Mouse (Mus musculus): ENCODE measurements at regions not wholly inside any gene's neighbourhood (a gene's known extent, or its start where the extent isn't known, plus 50 kb on each side); places are given as distances from the start of the nearest gene placed in this dataset.

DNA sequence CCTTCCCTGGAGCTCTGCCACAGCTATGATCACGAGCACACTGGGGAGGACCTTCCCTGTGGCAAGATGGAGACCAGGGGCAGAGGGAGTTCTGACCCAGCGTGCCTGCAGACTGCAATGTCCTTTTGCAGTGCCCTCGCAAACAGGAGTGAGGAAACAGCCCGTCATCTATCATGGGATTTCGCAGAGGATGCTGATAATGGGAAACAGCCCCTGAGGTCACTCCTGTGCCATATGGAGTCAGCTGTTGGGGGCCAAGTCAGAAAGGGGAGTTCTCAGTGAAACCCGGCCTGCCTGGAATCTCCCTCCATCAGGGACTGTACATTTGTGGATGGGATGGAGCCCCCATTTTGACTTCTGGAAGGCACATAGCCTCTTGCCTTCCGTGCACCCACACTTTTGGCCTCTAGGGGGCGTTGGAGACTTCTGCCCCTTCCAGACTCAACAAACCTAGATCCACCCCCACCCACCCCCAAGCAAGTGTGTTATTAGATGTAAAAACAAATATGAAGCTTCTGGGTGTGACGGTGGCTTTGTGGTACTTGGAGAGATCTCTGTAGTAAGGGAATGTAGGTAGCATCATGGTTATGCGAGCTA lies 98.1 kb downstream of the Kdr start:
- no peak for DNase-seq (ENCODE audit: low read depth, low spot score)

DNA sequence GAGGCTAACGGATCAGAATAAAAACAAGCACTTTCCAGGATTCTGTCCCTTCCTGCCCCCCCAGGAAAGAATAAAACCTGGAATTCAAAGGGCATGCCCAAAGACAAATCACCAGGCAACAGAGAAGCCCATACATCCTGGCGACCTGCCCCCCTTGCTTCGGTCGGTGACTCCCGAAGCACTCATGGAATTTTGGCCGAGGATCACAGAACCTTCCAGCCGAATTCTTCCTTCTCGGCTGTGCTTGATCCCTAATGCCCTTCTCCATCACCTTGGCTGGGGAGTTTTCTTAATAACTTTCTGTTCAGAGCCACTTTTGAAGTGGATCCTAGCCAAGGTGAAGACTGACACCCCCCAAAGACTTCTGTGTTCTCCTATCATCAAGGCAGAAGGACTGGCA lies 99.9 kb downstream of the Kdr start:
- no peak for DNase-seq (ENCODE audit: low read depth, low spot score)

DNA sequence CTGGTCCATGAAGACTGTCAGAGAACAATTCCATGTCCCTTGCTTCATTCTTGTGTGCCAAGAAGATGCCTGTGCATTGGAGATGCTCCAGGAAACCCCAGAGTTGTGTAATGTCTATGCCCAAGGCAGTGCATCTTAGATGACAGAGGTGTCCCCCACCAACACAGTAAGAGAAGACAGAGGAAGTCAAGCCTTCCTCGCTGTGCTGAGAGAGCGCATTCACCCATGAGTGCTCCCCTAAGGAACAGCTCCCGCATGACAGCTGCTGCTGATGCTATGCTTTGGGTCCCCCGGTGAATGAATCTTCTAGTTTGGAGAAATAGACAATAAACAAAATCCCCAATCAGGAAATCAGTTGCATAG lies 100.7 kb downstream of the Kdr start:
- DNase-seq (ENCODE audit: low read depth, low spot score): no peak

DNA sequence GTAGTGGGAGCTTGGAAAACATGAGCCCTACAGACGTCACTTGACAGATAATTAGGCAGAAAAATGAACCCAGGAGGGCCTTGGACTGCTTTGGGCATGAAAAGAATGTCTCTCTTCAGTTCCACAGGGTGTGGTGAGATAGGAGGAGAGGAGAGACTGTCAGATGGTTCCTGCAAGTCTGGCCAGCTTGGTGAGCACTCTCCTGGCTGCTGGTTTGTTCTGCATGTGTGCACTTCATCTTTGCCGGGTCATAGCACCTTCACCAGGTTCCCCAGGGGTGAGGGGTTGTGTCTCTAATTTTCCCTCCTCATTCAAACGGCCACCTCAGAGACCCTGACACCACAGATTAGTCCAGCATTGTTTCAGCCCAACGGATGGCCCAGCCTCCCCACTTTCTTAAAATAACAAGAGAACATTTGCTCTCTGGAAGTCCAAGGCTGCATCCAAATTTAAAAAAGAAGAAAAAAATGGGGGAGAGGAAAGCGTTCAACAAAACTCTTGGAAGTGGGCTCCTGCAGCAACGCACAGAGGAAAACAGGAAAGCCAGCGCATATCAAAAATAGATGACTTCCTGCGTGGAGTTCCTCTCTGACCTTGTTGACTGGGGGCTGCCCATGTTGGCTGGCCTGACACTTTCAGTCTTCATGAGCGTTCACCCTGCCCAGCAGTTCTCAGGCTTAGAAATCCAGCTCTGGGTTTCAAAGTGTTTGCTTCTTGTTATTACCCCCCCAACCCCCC lies 101.2 kb downstream of the Kdr start:
- DNase-seq (ENCODE audit: low read depth, low spot score): no peak

DNA sequence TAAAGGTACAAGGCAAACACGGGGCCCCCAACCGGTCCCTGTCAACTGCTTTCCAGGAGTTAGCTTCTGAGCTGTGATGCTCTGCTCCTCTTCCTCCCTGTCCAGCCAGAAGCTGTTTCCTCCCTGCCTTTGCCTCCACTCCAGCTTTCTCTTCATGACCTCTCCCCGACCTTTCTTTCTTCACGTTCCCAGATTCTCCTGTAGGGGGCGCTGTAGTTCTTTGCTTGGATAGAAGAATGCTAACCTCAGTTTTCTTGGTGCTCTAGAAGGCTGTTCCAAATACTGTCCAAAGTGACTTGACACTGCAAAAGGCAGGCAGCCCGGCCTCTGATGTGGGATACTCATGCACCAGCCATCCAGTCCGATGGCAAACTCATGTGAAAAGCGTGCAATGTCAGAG lies 107.1 kb downstream of the Kdr start:
- DNase-seq (ENCODE audit: low read depth, low spot score): no peak

DNA sequence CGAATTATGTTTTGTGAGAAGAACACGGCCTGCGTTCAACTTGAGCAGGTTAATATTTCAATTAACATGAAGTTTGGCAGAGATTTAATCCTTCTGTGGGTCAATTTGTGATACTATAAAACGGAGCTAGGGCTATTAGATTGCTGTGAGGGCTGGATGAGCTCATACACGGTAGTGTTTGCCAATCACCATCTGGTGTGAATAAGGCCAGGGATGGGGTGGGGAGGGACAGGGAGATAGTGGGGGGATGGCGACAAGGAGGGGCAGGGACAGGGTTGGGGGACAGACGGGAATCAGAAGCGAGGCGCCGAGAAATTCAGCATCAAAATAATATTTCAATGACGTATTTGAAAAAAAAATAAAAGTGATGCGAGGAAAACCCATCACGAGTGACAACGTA lies 107.6 kb downstream of the Kdr start:
- no peak for DNase-seq (ENCODE audit: low read depth, low spot score)

DNA sequence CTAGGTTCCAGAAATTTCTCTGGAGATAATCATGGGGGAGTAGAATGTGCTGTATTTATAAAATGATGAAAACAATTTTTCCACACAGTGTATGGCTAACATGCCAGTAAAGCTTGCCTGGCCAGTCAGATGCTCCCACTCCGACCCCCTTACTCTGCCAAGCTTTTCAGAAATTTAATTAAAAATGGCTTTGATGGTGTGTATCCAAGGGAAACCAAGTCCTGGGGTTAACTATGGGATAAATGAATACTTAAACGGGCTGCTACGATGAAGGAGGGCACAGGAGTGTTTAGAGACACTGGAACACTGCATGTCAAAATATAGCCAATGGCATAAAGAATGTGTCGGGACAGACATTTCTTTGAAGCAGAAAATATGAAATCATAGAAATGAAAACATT lies 108.7 kb downstream of the Kdr start:
- no peak for DNase-seq (ENCODE audit: low read depth, low spot score)

DNA sequence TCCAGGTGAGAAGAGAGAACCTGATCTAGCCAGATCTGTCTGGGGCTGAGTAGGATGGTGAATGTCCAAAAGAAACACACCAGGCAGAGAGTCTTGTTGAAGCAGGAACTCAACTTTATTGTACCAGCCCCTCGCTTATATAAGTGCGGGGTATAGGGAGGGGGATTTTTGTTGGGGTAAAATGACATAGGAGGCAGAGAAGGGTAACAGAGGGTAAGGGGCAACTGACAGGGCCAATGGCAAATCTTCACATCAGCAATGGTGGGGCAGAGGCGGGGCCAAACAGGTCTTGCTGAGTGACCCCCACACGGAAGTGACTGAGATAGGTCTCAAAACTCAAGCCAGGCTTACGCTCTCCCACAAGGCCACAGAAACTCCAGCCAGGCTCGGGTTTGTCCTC lies 113.2 kb downstream of the Kdr start:
- no peak for DNase-seq (ENCODE audit: low read depth, low spot score)

DNA sequence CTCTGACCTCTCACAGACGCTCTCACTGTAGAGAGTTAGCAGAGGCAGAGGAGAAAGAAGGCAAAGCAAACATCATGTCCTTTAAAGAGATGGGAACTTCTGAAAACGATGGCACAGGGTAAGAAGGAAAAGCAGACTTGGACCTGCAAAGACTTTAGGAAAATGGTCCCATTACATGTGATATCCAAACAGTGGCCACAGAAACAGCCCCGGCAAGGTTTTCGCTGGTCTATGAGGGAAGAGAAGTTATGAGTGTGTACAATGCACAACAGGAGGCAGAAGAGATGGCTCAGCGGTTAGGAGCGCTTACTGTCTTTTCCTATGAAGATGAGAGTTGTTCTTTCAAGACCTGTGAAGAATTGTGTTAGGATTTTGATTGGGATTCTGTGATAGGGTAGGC lies 114.9 kb downstream of the Kdr start:
- no peak for DNase-seq (ENCODE audit: low read depth, low spot score)

DNA sequence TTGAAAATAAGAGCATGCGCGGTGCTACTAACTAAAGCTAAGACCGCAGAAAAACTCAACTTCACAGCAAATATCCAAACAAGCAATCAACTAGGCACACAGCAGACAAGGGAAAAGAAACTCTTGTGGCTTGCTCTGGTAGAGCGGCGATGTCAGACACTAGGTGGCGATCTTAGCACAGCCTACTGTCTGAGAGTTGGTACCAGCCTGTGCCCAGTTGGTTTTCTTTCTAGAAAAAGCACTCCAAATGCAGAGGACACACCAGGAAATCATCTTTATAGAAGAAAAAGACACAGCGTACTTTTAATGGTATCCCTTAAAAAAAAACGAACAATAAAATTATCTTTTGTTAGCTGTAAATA lies 115.6 kb downstream of the Kdr start:
- peak; percentile 28 for DNase-seq (ENCODE audit: low read depth, low spot score)

DNA sequence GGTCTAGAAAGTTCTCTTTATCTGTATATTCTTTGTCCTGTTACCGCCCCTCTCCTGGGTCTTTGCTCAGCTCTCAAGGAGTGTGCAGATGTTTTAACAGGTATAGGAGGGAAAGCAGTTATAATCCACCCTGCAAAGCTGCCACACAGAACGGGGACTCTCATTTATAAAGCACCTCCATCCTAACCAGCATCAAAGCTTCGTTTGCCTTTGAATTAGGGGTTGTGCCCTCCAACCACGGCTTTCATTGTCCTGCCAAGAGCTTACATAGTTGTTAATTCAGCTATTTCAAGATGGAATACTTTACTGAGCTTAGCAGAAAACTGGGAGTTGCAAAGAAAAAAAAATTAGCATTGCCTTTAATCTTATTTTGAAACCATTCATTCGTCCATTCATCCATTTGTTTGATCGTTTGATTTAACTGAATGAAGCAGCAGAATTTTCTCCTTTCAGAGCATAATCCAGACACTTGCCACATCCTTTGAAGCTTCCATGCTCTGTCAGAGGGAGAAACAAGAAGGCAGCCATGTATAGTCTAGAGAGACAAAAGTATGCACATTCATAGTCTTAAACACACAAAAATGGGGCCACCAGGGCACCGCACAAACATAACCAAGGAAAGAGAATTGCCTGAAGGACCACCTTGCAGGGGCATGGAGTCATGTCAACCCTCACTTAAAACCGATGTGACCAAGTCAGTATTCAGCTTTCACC lies 116.2 kb downstream of the Kdr start:
- no peak for DNase-seq (ENCODE audit: low read depth, low spot score)

DNA sequence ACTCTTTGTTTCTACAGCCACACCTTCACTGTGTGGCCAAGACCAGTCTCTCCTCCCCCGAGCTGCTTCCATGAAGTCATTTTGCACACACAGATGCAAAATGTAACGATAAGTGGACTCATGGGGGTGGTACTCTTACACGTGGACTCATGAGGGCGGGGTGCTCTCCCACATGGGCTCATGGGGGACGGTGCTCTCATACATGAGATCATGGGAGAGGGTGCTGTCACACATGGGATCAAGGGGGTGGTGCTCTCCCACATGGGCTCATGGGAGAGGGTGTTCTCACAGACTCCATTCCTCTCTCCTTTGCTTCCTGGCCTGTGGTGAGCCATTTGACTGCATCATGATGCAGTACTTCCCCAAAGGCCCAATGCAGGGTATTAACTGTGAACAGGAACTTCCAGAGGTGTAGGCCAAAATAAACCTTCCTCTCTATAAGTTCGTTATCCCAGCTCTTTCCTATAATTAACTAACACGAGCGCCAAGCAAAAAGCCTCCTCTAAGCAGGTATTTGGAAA lies 118.9 kb downstream of the Kdr start:
- DNase-seq (ENCODE audit: low read depth, low spot score): no peak

DNA sequence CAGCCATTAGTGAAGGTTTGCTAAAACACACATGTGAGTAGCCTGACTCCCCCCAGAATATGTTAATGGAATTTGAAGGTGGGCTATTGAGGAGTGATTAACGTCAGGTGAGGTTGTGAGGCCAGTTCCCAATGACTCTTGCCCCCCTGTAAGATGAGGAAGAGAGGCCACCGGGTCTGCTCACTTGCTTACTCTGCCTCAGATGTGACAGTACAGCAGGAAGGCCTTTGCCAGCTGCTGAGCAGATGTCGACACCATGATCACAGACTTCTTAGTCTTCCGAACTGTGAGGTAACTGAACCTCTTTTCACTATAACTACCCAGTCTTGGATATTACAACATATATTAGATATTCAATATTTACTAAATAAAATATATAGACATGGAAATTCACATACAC lies 127.4 kb downstream of the Kdr start:
- no peak for DNase-seq (ENCODE audit: low read depth, low spot score)

DNA sequence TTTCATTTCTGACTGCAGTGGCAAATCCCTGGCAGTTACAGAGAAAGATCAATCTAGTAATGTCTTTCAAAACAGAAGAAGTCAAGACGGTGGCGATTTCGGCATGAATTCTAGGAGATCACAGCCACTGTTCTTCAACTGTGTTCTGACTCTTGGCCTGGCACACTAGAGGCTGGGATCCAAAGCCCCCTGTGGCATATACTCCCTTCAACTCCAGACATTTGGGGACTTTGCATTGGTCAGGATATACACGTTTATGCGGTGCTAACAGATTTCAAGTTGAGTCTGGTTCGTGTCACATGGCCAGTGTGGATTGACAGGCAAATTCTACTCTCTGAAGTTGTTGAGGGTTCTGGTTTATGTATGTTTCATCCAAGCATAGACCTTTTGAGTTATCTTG lies 130.3 kb downstream of the Kdr start:
- DNase-seq (ENCODE audit: low read depth, low spot score): no peak

DNA sequence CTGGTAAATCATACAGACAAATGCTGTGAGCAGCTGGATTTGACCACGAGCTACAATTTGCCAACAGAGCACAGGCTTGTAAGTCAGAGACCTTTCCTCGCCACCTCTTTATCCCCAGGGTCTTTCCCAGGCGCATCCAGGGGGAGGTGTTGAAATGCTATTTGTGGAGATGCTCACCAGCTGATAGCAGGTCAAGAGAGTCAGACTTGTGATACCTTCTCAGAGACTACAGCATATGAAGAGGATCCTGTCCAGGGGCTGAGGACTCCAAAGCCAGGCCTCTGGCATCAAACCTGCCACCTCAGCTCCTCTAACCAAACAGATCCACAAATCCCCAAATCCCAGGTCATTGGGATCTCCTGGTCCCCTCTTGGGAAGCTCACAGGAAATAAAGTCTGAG lies 130.9 kb downstream of the Kdr start:
- no peak for DNase-seq (ENCODE audit: low read depth, low spot score)

DNA sequence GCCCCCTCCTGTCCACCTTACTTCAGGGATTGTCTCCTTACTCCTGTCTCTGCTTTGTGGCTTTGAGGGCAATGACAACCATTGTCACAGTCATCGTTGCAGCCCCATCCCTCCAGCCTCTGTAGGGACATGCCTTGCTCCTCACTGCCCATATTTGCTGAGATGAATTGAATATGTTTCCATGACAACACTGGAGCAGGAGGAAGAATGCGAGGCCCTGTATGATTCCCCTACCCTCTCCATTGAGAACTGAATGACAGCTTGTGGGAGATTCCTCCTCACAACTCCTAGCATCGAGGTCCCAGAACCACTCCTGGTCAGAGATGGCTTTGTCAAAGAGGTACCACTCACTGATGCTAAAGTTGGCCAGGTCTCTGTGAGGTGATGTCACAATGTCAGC lies 132.2 kb downstream of the Kdr start:
- no peak for DNase-seq (ENCODE audit: low read depth, low spot score)

DNA sequence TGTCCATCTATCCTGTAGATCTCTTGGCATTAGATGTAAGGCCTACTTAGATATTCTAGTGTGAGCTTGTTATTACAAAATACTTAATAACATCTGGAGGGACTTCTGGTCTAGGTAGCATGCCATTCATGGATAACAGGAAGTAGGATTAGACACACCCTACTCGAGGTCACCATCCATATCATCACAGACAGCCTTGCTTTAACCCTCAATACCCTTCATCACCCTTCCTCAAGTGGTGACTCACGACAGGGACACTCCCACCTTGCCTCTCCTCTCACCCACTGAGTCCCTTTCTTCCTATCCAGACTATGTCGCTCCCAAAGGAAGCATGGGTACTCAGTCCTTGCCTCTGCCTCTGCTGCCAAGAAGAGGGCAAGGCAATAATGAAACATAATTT lies 134.5 kb downstream of the Kdr start:
- DNase-seq (ENCODE audit: low read depth, low spot score): no peak

DNA sequence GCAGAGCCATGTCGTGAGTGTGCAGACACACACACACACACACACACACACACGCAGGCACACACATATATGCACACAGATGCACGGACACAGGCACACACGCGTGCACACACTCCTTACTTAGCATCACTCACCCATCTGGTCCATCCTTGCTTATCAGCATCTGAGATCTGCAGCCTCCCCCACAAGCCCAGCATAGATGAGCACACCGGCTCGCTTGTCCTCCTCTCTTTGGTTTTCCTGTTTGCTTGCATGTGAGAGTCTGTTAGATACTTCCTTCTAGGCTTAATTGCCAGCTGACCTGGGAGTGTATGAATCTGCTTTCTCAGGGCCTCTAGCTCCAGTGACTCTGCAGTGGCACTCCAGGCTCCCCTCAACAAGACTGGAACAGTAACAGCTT lies 137.8 kb downstream of the Kdr start:
- no peak for DNase-seq (ENCODE audit: low read depth, low spot score)

DNA sequence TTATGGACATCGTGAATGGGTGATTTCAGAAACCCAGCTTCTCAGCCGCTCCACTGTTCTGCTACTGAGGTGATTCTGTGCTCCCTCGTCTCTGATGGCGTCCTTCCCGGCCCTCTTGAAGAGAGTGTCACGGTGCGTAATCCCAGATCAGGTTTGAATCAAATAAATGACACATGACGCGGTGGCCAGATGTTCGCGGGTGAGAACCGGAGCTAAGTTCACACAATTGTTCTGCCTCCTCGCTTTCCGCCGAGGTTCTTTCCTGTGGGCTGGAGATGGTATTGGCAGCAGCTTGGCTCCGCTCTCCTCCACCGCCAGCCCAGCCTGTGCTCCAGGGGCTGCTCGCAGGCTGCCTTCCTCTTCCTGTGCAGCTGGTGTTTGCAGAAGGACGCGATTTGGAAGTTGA lies 142.7 kb downstream of the Kdr start:
- no peak for DNase-seq (ENCODE audit: low read depth, low spot score)

DNA sequence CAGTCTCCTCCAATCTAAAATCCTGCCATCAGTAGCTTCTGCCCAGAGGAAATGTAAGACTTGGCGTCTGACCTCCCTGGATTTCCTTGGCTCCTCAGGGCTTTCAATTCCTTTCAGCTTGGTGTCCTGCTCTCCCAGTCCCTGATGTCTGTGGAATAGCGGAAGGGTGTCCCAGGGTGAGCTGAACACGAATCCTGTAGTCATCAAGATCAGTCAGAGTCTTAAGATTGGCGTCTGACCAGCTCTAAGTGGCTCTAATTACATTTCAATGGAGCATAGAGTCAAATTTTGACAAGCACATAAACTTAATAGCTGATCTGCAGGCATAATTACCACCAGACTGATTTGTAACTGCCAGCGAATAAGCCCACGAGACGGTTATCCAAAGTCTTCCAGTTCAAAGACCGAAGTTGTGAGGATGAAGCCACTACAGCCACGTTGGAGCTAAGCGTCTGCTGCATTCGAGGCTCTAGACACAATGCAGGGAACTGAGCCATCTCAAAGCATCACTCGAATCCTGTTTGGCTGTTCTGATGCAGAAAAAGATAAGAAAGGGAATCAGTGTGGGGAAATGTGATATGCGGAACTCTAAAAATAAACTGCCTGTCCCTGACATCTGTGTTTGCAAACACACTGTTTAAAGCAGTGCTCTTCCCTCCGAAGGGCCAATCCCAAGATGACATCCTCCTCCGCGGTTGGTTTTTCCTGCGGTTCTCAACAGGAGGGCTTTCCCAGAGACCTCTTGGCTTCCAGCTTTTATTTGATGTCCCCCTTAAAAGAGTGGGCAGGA lies 143.3 kb downstream of the Kdr start:
- no peak for DNase-seq (ENCODE audit: low read depth, low spot score)

DNA sequence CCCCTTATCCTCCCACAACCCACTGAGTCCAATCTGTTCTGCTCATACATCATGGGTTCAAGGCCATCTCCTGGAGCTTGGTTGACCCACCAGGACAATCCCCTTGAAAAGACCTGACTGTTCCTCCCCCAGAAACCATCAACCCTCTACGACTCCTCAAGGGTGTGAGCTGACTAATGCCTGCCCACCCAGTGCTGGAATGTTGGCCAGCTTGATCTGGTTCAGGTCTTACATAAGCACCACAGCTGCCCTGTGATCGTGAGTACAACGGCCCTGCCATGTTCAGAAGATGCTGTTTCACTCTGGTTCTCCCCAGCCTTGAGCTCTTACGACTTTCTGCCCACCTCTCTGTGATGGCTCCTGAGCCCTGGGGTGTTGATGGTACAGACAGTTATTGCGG lies 145.9 kb downstream of the Kdr start:
- no peak for DNase-seq (ENCODE audit: low read depth, low spot score)

DNA sequence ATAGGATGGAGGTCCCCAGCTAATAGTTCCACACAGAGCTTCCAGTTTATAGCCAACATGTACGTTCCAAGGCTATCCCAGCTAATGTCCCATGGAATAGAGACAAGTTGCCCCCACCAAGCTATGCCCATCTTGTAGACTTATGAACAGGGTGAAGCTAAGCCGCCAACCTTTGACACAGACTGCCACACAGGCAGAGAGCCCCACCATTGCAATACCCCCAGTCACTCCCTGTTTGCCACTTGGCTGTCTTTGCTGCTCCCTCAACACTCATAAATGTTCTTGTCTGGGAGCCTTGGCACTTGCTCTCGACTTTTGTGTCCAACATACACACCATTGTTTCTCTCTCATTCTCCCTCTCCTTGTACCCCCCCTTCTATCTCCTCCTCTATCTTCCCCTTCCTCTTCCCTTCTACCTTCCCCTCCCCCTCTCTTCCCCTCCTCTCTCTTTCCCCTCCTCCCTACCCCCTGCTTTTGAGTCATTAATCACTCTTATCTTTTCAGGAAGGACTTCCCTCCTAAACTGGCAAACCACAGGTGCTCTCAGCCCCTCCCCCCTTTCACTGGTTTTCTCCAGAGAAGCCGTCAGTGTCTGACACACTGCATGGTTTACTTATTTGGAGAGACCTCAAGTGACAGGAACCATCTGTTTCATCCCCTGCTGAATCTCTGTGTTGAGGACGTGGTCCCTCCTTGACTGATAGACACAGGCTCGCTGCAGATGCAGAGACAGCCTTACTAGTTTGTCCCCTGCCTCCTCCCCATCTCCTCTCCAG lies 148.2 kb downstream of the Kdr start:
- no peak for DNase-seq (ENCODE audit: low read depth, low spot score)

Data from brain, embryonic 18.5 days (tissue).